Mouse (Mus musculus): Measurements from ENCODE around the gene Grm8. TPM values are rescaled to one million over a fixed set of nuclear protein-coding genes. Genes with fewer than 3 reads are reported as not detected.
"Not testable (repeated sequence)": the region's sequence is repeated elsewhere in the genome, so short reads cannot be mapped to it uniquely, and the experiment has no call there.

The Grm8 gene
- total RNA-seq, 2 experiments from 2014 or later: 0.04 TPM; not detected in 1

DNA sequence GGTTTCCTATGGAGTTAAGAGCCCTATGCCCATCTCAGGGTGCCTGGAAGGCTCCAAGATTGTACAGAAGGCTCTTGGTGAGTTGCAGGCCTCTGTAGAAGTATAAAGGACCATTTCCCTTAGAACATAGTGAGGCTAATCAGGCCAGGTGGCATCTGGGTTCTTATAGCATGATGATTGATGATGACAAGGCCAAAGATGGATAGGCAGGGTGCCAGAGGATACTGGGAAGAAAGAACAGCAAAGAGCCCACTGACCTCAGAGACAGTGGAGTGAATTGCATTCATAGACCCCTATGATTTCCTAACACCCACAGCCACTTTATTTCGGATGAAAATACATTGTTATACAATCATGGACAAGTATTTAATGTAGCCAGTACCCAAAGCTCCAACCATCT is 242.1 kb downstream of the Grm8 start:
- ATAC-seq (ENCODE audit: poor library complexity, severe bottlenecking): no peak

DNA sequence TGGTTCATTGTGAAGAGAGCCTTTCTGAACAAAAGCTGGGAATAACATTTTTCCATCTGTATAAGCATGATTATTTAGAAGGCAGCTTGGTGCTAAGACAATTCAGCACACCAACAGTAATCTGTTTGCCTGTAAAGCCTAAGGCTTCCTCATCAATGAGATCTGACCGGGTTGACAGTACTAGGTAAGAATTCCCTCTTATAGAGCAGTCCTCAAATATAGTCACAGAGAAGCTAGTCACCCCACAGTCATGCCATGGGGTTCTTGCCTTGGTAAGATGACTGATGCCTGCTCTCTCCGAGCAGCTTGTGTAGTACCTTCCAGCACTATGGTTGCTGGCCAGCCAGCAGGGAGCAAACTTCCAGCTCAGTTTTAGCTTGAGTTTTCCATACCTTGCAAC is 246.6 kb downstream of the Grm8 start:
- ATAC-seq (ENCODE audit: poor library complexity, severe bottlenecking): no peak

DNA sequence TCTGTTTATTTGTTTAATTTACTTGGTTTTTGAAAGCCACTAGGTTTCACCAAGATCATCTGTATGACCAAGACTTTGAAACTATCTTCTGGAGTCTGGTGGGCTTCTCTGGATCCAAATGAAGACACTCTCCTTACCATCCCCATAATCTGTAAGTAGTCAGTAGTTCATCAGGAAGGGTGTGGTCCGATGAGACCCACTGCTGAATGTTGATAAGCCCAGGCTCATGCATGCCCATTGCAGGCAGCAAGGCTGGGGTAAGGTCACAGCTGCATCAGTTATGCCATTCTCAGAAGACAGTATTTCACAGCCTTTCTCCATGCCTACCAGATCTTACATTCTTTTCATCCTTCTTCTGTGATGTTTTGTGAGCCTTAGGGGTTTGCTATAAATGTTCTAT is 247.1 kb downstream of the Grm8 start:
- no peak for ATAC-seq (ENCODE audit: poor library complexity, severe bottlenecking)

DNA sequence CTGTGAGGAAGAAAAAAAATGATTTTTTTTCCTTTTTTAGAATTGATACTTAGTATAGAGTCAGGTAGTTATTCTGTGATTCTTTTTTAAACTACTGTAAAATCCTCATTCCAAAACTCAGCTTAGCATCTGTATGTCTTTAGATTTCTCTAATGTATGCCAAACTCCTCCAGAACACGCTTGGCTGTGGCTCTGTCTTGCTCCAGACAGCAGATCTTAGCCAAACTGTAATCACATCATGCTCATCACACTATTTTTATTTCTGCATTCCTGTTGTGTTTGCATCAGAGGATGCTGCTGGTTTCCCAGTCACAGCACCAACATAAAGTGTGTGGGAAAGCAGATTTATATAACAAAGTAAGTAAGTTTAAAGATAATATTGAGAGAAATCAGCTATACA is 249.2 kb downstream of the Grm8 start:
- no peak for ATAC-seq (ENCODE audit: poor library complexity, severe bottlenecking)

DNA sequence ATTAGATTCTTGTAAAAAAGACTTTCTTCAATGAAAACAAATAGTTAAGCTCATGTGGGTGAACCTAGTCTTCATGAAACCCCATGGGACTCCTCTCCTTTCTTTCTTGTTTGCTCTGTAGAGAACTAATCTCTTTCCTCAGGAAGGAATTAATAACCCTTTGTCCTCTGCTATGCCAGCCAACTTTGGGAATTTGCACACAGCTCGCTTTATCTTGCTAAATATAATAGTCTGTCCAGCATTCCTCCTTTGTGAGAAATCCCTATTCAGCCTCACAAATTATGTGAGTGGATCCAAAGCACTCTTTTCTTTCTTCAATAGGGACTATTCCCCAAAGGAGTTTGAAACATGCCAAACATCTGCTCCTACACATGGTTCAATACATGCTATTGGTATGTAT is 285.3 kb downstream of the Grm8 start:
- ATAC-seq (ENCODE audit: poor library complexity, severe bottlenecking): no peak

GRCm38 (mm10) chr6:27836159-27836558 is 298.8 kb downstream of the Grm8 start:
- no peak for ATAC-seq (ENCODE audit: poor library complexity, severe bottlenecking)

GRCm38 (mm10) chr6:27819735-27820134 is 315.2 kb downstream of the Grm8 start:
- not testable (repeated sequence) for ATAC-seq (ENCODE audit: poor library complexity, severe bottlenecking)

- no peak for ATAC-seq (ENCODE audit: poor library complexity, severe bottlenecking)
These were observed 322.2 kb downstream of the Grm8 start for GRCm38 (mm10) chr6:27812789-27813188.

DNA sequence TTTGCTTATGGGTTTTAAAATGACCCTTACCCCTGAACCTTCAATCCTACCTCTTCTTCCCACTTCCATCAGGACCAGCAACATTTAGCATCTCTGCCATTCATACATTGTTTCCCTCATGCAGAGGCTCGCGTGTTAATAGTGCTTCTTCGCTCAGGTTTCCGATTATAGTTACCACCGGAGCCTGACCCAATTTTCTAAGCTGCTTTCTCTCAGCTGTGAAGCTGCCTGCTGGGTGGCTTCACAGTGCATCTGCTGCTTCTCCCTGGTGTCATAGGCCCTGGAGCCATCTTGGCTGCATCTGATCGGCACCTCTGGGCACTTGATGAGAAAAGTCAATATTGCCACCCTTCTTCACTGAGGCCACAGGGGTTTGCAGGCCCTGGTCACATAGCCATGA is 325.0 kb downstream of the Grm8 start:
- no peak for ATAC-seq (ENCODE audit: poor library complexity, severe bottlenecking)

DNA sequence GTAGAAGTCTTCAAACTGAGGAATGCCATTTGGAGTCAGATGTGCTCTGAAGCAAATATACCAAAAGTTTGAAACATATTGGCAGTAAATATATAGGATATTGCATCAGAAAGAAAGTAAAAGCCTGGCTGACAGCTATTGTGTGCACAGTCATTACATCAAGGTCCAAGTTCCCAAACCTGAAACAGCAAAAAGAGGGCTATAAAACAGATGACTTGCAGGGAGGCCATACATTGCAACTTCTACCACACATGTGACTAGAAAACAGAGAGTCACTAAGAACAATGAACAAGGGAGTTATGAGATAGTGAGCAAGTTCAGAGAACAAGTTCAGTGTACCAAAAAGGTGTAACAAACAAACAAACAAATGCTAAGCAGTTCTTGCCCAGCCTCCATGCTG is 328.2 kb downstream of the Grm8 start:
- ATAC-seq (ENCODE audit: poor library complexity, severe bottlenecking): no peak

- no peak for ATAC-seq (ENCODE audit: poor library complexity, severe bottlenecking)
These were observed 334.0 kb downstream of the Grm8 start for GRCm38 (mm10) chr6:27800881-27801572.

- no peak for ATAC-seq (ENCODE audit: poor library complexity, severe bottlenecking)
These were observed 336.2 kb downstream of the Grm8 start for GRCm38 (mm10) chr6:27798735-27799134.

- ATAC-seq (ENCODE audit: poor library complexity, severe bottlenecking): no peak
These were observed 345.4 kb downstream of the Grm8 start for GRCm38 (mm10) chr6:27789566-27789965.

DNA sequence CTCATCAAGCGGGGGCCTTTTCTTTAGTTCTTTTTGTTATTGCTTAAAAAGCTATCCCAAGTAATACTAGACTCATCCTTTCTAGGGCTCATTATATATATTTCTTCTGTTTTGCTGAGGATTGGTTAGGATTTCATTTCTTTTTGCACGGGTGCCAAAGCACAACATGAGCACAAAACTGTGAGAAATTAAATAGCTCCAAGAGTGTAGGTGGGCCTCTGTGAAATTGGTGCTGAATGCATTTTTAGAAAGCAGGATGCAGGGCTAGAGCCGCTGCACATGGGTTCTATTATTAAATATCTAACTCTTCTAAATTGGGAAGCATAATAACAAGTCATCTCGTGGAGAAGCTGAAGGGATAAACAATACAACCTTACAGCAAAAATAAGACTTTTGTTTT is 345.8 kb downstream of the Grm8 start:
- no peak for ATAC-seq (ENCODE audit: poor library complexity, severe bottlenecking)

DNA sequence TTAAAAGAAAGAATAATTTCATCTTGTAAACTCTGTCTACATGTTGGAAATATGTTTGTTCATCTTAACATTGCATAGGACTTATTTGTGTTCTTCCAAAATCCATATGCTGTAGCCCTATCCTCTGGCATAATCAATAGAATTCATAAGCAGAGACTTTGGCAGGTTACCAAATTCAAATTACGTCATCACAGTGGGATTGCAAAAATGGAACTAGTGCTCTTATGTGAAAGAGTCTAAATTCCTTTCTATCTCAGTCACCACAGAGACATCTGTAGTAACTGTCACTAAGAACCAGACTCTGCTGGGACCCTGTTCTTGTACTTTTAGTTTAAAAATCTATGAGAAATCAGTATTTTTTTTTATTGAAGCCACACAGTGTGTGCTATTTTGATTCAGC is 352.7 kb downstream of the Grm8 start:
- ATAC-seq (ENCODE audit: poor library complexity, severe bottlenecking): no peak

GRCm38 (mm10) chr6:27781371-27781770 is 353.6 kb downstream of the Grm8 start:
- no peak for ATAC-seq (ENCODE audit: poor library complexity, severe bottlenecking)

DNA sequence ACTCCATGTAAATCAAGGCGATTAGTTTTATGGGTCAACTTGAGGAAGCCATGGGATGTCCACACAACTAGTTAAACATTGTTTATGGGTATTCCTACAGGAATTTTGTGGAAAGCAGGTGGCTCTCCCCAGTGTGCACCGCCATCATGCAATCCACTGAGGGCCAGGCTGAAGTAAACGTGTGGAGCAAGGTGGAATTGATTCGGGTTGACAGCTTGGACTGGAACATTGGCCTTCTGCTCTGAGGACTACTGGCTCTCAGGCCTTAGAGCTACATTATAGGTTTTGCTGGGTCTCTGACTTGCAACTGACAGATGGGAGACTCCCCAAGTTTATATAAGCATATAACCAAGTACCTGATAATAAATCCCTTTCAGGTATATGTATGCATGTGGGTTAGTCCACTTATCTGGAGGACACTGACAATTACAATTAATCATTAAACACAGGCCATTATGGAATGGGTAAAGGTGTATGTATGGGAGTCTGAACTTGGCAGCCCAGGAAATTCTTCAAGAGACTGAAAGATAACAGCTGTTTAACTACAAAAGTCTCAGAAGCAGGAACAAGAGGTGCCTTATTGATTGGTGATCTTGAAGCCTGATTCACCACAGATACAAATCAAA is 359.2 kb downstream of the Grm8 start:
- no peak for ATAC-seq (ENCODE audit: poor library complexity, severe bottlenecking)

DNA sequence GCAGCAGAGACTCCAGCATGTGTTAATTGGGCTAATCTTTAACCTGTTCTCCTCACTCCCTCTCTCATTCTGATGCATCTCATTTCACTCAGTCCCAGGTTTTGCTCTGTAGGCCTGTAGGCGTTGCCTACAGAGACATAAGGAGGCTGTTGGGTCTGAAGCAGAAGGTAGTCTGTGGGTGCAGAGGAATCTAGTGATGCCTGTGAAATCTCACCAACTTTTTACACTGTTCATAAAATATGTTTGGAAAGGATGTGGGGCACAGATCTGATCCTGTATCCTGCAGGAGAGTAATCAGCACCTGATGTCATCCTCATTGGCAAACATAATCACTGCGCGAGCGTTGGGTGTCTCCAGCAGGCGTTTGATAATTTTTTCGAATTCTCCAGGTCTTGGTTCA is 372.9 kb downstream of the Grm8 start:
- ATAC-seq (ENCODE audit: poor library complexity, severe bottlenecking): no peak

- ATAC-seq (ENCODE audit: poor library complexity, severe bottlenecking): no peak
These were observed 381.6 kb downstream of the Grm8 start for GRCm38 (mm10) chr6:27753290-27753829.

DNA sequence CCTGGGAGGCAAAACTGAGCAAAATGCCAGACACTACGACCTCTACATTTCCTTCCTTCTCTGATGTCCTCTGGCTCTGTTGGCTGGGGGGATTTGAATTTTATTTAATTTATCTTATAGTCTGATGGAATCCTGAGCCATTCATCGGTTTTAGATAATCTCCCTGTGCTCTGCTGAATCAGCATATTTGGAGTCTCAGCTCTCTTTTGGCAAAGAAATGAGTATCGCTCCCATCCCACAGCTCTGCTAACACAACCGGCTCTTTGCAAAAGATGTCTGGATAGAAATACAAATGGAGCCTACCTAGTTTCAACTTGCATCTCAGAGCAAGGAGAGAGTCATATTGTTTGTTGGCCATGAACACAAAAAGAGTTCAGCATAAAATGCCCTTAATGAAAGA is 388.5 kb downstream of the Grm8 start:
- ATAC-seq (ENCODE audit: poor library complexity, severe bottlenecking): no peak

DNA sequence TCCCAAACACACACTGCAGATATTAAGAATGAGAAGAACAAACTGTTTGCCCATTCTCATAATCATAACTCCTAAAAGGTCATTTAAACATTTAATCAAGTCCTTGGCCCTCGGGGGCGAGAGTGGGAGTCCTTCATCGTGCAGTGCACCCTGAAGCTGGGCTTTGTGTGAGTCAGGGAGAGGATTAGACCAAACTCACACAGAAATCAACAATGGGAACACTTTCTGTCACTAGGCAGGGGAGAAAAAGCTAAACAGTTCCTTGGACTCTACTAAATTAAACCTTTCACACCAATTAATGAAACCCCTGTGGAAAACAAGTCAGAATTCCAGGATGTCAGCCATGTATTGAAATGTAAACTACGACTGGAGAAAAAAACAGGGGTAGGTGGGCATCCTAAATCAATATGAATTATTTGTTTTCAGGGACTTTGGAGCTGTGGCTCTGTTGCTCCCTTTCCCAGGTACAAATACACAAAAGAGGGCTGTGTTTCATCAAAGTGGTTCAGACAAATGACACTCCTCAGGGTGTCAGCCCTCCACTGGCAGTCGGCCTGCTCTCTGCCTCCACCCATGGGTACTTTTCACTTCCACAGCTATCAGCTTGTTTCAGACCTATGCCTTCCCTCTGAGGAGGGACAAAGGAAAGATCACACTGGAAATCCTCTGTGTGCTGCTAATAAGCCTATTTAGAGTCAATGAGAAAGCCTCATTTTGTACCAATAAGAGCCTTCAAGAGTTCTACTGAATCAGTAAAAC is 389.1 kb downstream of the Grm8 start:
- ATAC-seq (ENCODE audit: poor library complexity, severe bottlenecking): no peak

DNA sequence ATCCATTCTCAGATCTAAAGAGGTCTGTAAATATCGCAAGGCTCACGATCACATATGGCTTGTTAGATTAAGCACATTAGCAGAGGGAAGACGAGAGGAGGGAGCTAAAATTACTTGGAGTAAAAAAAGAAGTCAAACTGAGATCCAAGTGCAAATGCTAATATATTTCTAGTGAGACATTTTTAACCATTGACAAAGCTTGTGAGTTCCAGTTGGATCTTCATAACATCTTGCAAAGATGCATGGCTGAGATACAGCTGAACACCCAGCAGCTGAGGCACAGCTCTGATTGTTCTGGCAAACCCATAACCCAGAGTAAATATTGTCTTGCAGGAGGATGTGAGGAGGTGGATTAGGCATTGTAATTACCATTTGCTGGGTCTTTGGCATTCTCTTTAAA is 445.6 kb downstream of the Grm8 start:
- ATAC-seq (ENCODE audit: poor library complexity, severe bottlenecking): no peak

Measured in megakaryocyte, adult 5-6 weeks (primary cell).